Mouse (Mus musculus) midbrain, embryonic 11.5 days (tissue): ENCODE data around the gene Prl2c2. TPM values are rescaled to one million over a fixed set of nuclear protein-coding genes. Genes with fewer than 3 reads are reported as not detected.
"Not testable (repeated sequence)": the region's sequence is repeated elsewhere in the genome, so short reads cannot be mapped to it uniquely, and the experiment has no call there.

Experiments
- ATAC-seq: fragments of 200-750 bp; cut with Nextera tagmentation; 2 replicates; pipeline ENCODE4 v1.8.0; 2017; ENCODE audit warnings: moderate TSS enrichment, moderate library complexity; ENCODE audit not compliant: low FRiP score
- DNase-seq: peaks from one replicate; pipeline ENCODE4 v3.0.0; 2015; ENCODE audit warnings: low spot score; ENCODE audit errors: missing footprints
- H3K27ac ChIP-seq: fragments of 300-500 bp; sonication (generic); 2 replicates; pipeline ENCODE4 v1.5.1; 2014; ENCODE audit warnings: low read depth, low read length
- H3K27me3 ChIP-seq: fragments of 300-500 bp; sonication (generic); 2 replicates; pipeline ENCODE4 v1.6.1; 2014; ENCODE audit warnings: mild to moderate bottlenecking, low read length, moderate library complexity, mixed read lengths; ENCODE audit not compliant: control insufficient read depth, insufficient read depth
- H3K36me3 ChIP-seq: fragments of 300-500 bp; sonication (generic); 2 replicates; pipeline ENCODE4 v1.6.1; 2014; ENCODE audit warnings: mild to moderate bottlenecking, low read length, moderate library complexity, mixed read lengths; ENCODE audit not compliant: control insufficient read depth, insufficient read depth
- H3K4me1 ChIP-seq: fragments of 300-500 bp; sonication (generic); 2 replicates; pipeline ENCODE4 v1.6.1; 2014; ENCODE audit warnings: low read length; ENCODE audit not compliant: control insufficient read depth, insufficient read depth
- H3K4me2 ChIP-seq: fragments of 300-500 bp; sonication (generic); 2 replicates; pipeline ENCODE4 v1.6.1; 2014; ENCODE audit warnings: mild to moderate bottlenecking, moderate library complexity
- H3K4me3 ChIP-seq: fragments of 300-500 bp; sonication (generic); 2 replicates; pipeline ENCODE4 v1.5.1; 2014; ENCODE audit warnings: low read depth, low read length
- H3K9ac ChIP-seq: fragments of 300-500 bp; sonication (generic); 2 replicates; pipeline ENCODE4 v1.6.1; 2014; ENCODE audit warnings: low read length
- H3K9me3 ChIP-seq: fragments of 300-500 bp; sonication (generic); 2 replicates; pipeline ENCODE4 v1.6.1; 2016; ENCODE audit warnings: low read length; ENCODE audit not compliant: control insufficient read depth
- WGBS: fragments of 180-500 bp; shearing (Covaris S2); extraction: QIAGEN DNeasy Blood & Tissue Kit; methylation state at CpG from one replicate; pipeline ENCODE4 v1.1.7; 2014; 5-methylcytosine and 5-hydroxymethylcytosine counted together
- polyA plus RNA-seq: library from polyadenylated mRNA; unstranded; fragments of >200 nt; fragmentation: Nextera tagmentation; extraction: Ambion mirVana; gene quantifications from 2 replicates; pipeline ENCODE4 v1.2.1, GENCODE M21; 2014

Gene Prl2c2
- not detected in 2 replicates for polyA plus RNA-seq

DNA sequence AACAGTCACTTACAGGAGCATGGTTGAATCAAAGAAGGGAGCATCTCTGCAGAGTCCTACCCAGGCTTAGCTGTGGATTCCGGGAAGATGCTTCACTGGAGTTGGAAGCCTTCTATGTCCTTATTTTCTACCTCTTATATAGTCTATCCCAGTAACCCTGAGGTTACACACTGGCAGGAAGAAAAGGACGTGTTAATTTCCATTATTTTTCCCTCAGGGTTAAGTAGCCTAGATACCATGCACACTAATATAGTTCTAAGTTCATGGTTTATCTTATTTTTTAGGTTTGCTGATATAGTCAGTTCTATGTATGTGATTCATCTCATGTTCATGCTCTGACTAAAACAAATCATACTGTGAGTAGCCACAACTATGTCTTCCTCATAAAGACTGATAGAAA, at the start of gene Prl2c2:
Prl2c2 (minus strand) TSS at position 101 of the 400 bp plus-strand sequence.
- not testable (repeated sequence) for H3K27me3 ChIP-seq, H3K9me3 ChIP-seq, H3K27ac ChIP-seq, H3K4me3 ChIP-seq, H3K36me3 ChIP-seq, DNase-seq, H3K9ac ChIP-seq, ATAC-seq, H3K4me1 ChIP-seq, H3K4me2 ChIP-seq
- 63% methylated on average over 2 of the region's 2 CpGs for WGBS

GRCm38 (mm10) chr13:13025872-13026271, 20.7 kb upstream of the Prl2c2 start:
- 61% methylated on average over 3 of the region's 3 CpGs for WGBS
- not testable (repeated sequence) for H3K4me1 ChIP-seq, H3K4me2 ChIP-seq, ATAC-seq, H3K27me3 ChIP-seq, DNase-seq, H3K36me3 ChIP-seq, H3K4me3 ChIP-seq, H3K9me3 ChIP-seq, H3K27ac ChIP-seq, H3K9ac ChIP-seq

- WGBS, result 78% methylated on average over 2 of the region's 2 CpGs
- H3K4me1 ChIP-seq, result not testable (repeated sequence)
Observed at GRCm38 (mm10) chr13:13013993-13014549, 8.9 kb upstream of the Prl2c2 start.

More at GRCm38 (mm10) chr13:13013993-13014549, 8.9 kb upstream of the Prl2c2 start:
- H3K4me3 ChIP-seq, H3K9ac ChIP-seq, DNase-seq, H3K36me3 ChIP-seq, H3K4me2 ChIP-seq, H3K27ac ChIP-seq, H3K9me3 ChIP-seq, H3K27me3 ChIP-seq, ATAC-seq: not testable (repeated sequence)

Other genes with a start within 250 kb of the Prl2c2 start
- gene Prl2c3, start 205.3 kb downstream of the Prl2c2 start, polyA plus RNA-seq, result 0.50 TPM in 1 of 2 replicates, not detected in the other
- not detected in 2 replicates for gene Prl2c5, start 177.3 kb upstream of the Prl2c2 start, polyA plus RNA-seq